Mouse (Mus musculus) kidney, adult 8-10 months (tissue): Measurements from ENCODE around the gene Cmah.
A peak's percentile ranks its signal among the peaks of the same experiment; 100 is the strongest.
"Not testable (repeated sequence)": the region's sequence is repeated elsewhere in the genome, so short reads cannot be mapped to it uniquely, and the experiment has no call there.

Experiments
- DNase-seq, 2 experiments: peaks; one replicate each; pipeline ENCODE4 v3.0.0; 2022

Cmah gene

DNA sequence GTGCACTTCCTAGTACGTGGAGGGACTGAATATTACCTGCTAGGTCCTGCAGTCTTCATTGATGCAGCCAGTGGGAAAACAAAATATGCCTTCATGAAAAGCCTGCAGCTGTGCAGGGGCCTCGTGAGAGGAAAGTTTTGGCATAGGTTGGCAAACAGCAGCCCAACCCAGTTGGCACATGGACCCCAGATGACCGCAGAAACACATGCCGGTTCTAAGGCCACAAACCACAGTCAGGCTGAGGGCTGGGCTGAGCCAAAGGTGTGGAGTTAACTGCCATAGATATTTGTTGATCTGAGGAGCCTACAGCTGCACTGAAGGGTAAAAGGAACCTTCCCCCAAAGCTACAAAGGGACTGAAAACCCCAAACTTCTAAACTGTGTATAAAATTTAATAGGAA, 14.9 kb downstream of the Cmah start:
- DNase-seq: no peak

DNA sequence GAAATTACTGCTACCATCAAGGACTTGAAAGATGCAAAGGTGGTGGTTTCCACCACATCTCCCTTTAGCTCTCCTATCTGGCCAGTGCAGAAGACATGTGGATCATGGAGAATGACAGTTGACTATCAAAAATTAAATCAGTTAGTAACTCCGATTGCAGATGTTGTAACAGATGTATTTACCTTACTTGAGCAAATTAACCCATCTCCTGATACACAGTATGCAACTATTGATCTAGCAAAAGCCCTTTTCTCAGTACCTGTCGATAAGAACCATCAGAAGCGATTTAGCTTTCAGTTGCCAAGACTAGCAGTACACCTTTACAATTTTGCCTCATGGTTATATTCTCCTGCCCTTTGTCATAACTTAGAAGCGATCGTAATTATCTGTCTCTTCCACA, 25.8 kb downstream of the Cmah start:
- no peak for DNase-seq

DNA sequence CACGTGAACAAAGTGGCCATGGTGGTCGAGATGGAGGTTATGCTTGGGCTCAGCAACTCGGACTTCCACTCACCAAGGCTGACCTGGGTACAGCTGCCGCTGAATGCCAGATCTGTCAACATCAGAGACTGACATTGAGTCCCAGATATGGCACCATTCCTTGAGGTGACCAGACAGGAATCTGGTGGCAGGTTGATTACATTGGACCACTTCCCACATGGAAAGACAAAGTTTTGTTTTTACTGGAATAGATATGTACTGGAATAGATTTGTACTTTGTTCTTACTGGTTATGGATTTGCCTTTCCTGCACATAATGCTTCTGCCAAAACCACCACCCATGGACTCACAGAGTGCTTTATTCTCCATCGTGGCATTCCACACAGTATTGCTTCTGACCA, 27.5 kb downstream of the Cmah start:
- no peak for DNase-seq

DNA sequence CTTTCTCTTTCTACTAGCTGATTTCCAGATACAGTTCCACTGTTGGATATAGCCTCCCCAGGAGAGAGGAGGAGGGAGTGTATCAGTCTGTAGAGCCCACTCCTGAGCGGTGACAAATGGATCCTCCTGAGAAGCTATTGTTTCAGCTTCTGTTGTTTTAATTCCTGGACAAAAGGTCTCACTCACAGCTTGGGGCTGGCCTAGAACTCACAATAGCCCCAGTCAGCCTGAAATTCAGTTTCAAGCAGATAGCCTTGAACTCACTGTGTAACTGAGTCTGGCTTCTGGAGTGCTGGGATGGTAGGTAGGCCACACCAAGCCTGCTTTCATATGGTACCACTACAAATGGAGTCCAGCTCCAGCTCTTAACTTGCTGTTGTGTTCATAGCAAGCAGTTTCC, 32.0 kb downstream of the Cmah start:
- no peak for DNase-seq

DNA sequence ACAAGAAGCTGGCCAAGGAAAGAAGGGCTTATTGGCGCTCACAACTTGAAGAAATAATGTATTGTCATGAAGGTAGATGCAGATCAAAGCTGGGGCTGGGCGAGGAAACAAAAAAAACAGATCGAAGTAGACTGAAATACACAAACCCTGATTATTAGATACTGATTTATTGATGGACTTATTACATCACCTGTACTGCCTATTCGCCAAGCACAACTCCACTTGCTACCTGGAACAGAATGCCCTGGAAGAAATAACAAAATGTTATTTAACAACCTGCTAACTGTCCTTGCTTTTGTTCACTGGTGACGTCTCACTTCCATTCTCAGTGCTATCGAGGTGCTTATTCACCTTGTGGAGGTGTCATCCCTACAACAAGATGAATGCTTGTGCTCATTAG, 38.0 kb downstream of the Cmah start:
- no peak for DNase-seq

DNA sequence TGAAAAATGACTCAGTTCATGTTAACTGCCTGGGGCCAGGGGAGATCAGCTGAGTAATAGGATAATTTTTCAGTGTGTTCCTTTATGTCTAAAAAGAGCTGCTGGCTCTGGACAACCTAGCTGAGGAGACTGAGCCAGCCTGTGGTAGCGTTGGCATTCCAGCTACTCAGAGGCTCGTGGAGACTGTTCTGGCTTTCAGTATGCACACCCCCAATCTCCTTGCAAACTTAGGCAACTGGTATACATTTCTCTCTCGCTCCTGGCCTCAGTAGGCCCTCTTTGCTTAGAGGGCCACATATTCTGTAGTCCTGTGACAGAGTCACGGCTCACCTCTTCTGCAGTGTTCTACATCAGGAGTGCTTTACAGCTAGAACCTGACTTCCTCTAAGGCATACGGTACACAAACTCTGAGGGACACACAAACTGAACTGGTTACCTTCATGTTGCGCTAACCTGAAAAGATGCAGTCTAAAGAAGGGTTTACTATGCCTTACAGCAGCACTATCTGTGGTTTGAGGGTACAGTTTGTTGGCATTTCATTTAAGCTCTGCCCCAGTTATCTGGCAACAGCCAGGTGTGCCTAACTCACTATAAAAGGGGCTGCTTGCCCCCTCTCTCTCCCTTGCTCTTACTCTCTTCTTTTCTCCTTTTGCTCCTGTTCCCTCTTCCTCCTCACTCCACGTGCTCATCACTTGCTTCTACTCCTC, 45.8 kb downstream of the Cmah start:
- no peak for DNase-seq

DNA sequence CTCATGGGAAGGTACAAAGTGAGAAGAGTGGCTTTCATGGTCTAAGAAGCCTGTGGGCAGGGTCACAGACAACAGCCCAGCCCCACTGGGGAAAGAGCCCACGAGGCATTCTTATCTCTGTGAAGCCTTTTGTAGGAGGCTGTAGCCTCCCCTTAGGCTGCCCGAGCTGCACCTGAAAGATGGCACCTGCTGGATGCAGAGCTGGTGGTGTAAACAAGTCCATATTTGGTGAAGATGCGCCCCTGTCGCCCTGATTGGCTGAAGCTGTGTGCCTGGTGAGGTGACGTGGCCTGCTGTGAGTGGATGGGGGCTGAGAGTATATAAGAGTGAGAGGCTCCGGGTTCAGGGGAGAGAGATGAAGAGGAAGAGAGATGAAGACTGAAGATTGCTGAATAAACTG, 47.4 kb downstream of the Cmah start:
- DNase-seq: not testable (repeated sequence)

DNA sequence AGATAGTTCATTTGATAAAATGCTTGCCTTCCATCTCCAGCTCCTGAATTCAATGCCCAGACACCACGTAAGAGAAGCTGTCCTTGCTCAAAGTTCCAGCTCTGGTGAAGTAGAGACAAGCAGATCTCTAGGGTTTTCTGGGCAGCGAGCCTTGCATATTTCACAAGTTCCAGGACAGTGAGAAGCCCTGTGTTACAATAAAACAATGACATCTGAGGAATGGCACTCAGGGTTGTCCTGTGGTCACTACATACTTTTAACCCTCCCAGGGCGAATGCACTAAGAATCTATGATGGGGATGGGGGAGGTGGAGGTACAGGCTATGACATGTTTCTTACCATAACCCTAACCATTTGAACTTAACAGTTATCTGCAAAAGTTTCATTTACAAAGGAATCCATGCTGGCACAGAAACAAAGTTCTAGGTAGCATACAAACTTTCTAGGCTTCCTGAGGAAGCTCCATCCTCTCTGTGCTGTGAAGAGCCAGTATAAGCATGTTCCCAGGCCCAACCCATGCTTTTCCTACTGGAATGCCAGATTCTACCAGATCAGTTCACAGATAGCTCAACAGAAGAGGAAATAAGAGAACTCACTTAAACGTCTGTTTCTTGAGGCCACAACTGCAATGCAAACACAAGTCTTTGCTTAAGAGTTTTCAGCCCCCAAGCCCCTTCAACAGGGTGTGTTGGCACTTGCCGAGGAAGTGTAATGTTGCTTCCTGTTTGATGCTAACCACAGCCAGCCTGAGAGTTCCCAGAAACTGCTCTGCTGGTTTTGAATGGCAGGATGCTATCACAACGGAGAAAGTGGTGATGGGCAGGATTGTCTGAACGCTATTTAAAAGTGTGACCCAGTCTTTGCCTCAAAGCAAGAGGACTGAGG, 48.4 kb downstream of the Cmah start:
- DNase-seq: no peak

DNA sequence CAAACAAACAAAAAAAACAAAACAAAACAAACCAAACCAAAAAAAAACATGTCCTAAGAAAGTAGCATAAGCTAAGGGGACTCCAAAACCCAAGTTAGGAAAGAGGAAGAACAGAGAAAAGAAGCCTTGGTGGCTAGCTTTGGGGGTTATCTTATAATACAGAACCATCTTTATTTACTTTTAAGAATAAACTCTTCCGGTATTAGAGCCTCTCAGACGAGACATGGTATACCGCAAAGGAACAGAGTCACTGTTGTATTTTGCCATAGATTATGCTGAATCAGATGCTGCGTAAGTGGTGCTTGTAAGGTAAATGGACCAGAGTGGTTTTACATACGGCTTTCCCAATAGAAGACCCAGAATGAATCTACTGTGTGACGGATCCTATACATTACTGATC, 53.5 kb downstream of the Cmah start:
- DNase-seq: no peak

DNA sequence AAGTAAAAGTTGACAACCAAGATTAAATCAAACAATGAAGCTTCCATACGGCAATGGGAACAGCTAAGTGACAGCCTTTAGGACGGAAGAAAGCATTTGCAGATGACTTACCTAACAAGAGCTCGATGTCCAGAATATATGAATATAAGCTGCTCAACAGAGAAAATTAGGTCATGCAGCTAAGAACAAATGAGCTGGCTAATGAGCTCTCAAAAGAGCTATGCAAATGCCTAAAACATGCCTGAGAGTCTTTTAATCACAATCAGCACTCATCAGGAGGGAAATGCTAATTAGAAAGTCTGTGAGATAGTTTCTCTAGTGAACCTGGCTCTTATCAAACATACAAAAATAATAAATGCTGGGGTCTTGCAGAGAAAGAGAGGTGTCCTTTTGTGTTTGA, 56.7 kb downstream of the Cmah start:
- DNase-seq: no peak

DNA sequence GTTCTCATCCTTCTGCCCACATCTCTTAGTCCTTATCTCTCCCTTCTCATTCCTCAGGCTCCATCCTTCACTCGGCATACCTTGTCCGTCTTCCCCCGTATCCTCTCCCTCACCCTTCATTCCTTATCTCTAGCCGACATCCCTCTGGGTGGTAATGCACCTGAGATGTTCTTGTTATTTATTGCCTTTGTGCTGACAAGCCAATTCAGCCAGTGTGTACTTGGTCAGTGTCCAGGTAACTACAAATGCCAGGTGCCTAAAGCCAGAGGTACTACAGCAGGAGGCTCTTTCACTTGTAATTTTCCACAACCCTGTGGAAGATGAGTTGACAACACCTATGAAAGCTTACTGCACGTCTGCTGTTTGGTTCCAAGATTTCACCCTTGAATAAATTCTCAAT, 64.7 kb downstream of the Cmah start:
- no peak for DNase-seq

DNA sequence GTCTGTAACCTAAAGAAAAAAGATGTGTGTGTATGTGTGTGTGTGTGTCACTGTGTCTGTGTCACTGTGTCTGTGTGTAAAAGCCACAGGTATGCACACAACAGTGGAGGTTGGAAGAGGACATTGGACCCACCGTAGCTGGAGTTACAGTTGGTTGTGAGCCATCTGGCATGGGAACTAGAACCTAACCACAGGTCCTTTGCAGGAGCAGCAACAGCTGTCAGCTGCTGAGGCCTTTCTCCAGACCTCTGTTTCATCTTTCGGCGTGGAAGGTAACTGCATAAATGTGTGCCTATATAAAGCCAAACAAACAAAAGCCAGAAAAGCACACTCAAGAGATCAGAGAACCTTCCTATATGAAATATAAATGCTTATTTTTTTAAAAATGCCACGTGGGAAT, 65.5 kb downstream of the Cmah start:
- no peak for DNase-seq

DNA sequence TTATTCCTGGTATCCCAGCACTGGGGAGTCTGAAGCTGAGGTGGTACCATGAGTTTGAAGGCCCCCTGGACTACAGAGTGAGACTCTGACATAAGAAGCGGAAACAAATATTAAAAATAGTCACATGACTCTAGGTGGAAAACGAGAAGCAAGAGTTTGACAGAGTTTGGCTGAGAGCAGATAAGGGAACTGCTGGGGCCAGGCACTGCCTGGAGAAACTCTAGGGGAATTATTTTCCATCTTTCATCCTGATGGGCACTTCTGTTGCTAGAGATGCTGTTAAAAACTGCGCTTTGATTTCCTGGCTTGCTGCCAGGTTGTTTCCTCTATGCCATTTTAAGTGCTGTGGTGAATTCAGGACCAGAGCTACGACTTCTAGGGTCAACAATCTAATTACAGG, 65.9 kb downstream of the Cmah start:
- DNase-seq: peak; percentile 37 to 39

DNA sequence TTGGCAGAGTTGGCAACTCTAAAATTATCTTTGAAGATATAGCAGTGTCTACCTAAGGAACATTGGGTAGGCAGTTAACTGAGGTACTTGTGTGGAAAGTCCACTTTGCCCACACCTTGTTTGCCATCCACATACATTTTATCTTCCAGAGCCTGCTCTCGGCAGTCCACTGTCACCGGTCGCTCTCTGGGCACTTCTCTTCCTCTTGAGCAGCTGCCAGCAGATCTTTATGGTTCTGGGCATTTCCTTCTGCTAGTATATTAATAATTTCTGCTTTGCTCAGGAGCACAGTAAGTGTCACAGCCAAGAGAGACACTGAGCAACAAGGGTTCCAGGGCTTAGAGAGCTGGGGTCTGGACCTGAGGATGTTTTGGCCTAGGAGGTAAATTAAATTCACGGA, 68.6 kb downstream of the Cmah start:
- no peak for DNase-seq

DNA sequence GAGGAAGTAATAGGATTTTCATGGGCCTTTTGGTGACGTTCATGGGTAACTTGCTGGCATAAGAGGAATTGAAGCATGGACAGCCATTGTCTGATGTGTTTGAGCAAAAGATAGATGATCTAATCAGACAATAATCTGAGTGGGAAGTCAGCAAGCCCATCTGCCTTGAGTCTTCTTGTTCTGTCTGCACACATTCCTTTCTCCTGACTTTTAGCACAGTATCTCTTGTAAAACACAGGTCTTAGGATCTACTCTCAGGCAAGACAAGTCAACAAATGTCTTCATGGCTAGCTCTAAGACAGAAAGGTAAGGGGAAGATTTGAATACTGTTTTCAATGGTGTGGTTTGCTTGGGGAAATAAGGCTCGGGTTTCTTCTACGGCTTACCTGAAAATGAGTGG, 70.0 kb downstream of the Cmah start:
- DNase-seq: no peak

DNA sequence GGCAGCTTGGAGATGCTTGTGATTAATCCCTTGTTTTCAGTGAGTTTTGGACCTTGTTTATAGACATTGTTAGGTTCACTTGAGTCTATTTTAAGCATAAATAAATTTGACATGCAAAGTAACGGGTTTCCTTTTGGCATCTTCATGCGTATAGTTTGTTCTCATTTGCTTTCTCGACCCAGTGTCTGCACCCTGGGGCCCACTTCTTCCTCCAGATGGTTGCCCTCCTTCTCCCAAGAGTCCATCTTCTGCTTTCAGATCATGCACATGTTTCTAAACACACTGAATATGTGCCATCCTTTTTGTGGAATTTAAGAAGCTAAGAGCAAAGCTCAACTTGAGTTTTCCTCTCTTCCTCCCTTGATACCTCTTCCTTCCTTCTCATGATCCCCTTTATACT, 71.3 kb downstream of the Cmah start:
- DNase-seq: no peak

DNA sequence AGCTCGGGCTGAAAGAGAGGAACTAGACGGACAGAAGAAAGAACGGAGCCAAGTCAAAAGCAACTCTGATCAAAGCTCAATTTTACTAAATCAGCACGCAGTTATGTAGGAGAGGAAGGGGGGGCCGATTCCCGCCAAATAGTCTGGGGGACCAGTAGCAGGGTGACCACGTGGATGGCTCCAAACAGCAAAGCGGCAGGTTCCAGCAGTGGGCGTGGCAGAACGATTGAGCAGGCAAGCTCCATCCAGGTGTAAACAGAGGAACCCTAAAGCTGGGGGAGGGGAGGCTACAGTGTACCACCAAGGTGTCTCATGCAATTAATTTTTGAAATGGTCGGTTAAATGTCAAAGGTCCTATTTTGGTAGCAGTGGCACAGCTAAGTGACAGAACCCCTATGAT, 74.6 kb downstream of the Cmah start:
- DNase-seq: not testable (repeated sequence)

DNA sequence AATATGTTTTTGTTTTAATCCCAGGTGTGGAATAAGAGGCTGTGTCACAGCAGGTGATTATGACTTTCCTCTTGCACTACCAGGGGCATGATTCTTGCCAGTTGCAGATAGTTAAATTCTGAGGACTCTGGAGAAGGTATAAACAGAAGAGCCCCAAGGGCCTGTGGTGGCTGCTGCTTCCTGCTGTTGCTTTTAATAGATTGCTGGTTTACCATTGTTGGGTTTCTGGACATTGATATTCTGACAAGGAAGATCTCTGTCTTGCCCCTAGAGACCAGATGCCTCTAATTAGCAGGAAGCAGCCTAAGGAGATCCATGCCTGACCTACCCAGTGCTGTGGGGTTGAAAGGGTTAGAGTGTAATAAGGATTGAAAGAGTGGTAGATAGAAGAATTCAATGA, 75.8 kb downstream of the Cmah start:
- DNase-seq: no peak

DNA sequence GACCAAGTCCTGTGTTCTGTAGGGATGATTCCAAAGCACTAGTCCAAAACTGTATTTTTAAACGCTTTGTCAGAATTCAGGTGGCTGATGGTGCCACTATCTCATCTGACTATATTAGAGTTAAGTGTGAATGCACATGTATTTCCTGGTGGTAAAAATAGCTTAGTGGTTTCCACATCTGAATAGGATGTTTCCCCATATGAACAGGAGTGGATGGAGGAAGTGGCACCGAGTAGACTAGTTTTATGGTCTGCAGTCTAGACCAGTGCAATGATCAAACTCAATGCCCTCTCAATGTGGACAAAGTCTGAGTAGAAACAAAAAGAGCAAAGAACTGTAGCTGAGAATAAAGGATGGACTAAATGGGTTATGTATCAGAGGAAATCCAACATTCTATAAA, 79.6 kb downstream of the Cmah start:
- DNase-seq: no peak

DNA sequence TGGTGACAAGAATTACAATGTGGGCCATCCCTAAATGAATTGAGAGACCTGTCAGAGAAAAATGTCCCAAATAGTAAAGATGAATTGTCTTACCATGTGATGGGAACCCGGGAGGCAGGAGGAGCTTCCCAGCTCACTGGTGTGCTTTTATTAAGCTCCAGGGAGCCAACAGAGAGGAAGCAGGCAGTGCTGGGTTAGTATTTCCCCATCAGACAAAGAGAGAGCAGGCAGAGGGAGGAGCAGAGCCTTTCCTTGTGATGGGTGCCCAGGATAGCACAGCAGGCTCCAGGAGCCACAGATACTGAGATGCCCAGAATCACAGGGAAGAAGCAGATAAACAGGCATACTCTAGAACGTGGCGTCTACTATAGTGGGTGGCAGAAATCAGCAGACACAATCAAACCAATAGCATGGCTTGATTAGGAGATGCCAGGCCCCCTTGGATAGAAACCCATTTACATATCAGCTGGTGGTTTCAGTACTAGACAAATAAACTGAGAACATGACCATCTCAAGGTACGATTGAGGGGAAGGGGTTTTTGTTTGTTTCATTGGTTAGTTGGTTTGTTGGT, 87.5 kb downstream of the Cmah start:
- peak; percentile 32 to 34 for DNase-seq

DNA sequence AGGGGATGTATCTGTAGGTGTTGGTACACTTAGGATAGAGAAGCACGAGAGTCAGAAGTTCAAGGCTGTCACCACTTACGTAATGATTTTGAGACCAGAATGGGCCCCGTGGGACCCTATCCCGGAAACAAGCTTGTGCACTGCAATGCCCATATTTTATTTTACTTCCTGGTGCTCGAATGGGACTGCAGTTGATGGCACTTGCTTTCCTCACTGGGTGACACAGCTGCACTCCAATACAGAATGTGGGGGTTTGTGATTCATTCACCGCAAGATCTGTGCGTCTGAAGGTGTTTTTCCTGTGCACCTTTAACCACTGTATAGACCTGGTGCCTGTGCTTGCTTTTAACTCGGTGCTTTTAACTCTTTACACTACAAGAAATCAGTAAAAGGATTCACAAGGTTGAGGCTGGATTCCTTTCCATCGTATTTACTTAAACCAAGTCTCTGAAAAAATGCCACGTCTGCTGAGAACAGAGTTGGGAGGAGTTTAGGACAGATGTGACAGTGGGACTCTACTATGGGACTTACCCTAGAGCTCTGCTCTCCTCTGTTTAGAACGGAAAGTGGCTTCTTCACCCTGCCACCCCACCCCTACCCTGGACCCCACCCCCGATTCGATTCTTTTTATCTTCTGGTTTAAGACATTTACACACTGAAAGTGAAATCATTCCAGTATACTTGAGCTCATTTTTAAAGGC, 88.5 kb downstream of the Cmah start:
- peak; percentile 34 to 37 for DNase-seq

DNA sequence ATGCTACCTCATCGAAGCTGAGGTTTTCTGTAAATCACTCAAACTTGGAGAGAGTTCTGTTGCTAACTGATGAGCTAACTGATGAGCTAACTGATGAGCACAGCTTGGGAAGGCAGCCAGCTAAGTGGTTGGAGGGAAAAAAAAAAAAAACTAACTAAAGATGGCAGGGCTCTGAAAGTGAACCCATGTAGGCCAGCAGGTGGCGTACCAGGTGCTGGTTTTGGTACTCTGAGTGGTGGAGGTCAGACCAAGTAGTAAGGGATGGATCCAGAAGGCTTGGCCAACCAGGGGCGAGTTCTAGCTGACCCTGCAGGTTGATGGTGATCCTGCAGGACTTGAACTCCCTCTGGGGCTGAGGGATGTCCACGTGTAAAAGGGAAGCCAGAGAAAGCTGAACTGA, 89.2 kb downstream of the Cmah start:
- peak; percentile 20 to 57 for DNase-seq

DNA sequence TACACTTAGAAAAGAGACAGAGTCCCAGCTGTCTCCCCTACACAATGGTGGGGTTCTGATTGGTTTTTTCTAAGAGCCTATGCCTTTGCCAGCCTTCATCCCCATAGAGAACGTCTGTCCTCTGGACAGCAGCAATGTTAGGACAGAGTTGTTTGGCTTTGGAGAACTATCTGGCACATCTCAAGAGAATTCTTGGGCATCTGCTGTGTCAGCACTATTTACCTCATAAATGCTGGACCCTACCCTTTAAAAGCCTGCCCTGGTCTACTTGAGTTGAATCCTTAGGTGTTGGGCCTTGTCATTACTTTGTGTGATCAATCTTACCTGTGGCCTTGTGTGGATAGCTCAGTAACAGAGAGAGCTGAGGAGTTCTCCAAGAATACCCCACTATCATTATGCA, 90.8 kb downstream of the Cmah start:
- no peak for DNase-seq

DNA sequence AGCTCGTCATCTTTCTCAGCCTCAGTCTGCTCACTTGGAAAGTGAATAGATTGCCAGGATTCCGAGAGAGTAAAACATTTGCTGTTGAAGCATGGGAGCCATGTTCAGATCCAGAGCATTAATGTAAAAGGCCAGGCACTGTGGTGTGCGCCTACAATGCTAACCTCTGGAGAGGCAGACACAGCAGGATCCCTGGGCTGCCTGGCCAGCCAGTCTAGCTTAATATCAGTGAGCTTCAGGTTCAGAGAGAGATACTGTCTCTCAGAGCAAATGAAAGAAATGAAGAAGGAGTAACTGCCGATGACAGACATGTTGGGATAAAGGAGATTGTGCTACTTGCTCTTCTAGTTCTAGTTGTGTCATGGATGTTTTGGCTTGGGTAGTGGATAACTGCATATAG, 91.6 kb downstream of the Cmah start:
- DNase-seq: no peak
